Mouse (Mus musculus): ENCODE measurements around the gene Arf4. TPM values are rescaled to one million over a fixed set of nuclear protein-coding genes. Genes with fewer than 3 reads are reported as not detected.

The Arf4 gene
- polyA plus RNA-seq, 1 experiment from 2014 or later: 586 TPM

DNA sequence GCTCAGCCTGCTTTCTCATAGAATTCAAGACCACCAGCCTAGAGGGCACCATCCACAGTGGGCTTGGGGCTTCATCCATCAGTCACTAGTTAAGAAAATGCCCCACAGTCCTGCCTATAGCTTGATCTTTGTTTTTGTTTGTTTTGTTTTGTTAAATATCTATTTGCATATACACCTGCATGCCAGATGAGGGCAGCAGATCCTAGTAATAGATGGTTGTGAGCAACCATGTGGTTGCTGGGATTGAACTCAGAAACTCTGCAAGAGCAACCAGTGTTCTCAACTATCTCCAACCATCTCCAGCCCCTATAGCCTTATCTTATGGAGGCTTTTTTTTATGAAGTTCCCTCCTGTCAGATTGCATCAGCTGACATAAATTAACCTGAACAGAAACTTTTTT, 14.0 kb downstream of the Arf4 start:
- Histone ChIP-seq H3K9me3 (ENCODE audit: control insufficient read depth, low read length) (no peaks in the 10 kb centered on the region), H3K36me3 (ENCODE audit: control insufficient read depth, insufficient read depth, low read length) (peaks cover 11% of the 10 kb centered on the region; the same call in 1 of the 2 replicates), H3K4me1 (ENCODE audit: control insufficient read depth, insufficient read depth, low read length) (no peaks in the 10 kb centered on the region), H3K4me3 (ENCODE audit: low read depth, low read length) (no peak overlapping the region), H3K9ac (ENCODE audit: low read length) (no peak overlapping the region), H3K4me2 (no peak overlapping the region), H3K27ac (ENCODE audit: low read depth, low read length) (no peak overlapping the region), H3K27me3 (ENCODE audit: control insufficient read depth, insufficient read depth, low read length) (no peaks in the 10 kb centered on the region)
- ATAC-seq (ENCODE audit: low FRiP score) (no peak), DNase-seq (ENCODE audit: low spot score, missing footprints) (no peak)

DNA sequence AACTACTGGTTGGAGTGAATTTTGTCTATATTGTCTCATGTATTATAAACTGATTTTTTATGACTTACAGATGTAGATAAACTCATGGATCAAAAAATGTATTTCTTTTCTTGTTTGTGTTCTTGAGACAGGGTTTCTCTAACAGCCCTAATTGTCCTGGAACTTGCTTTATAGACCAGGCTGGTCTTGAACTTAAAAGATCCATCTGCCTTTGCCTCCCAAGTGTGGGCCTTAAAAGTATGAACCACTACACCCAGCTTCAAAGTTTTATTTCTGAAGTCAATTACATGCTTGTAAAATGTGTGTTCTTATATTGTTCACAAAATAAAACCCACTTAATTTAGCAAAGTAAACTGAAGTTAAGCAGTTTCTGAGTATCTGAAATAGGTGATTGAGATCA, 20.3 kb downstream of the Arf4 start:
- Histone ChIP-seq H3K4me1 (ENCODE audit: control insufficient read depth, insufficient read depth, low read length) (no peaks in the 10 kb centered on the region), H3K27ac (ENCODE audit: low read depth, low read length) (no peak overlapping the region), H3K4me2 (no peak overlapping the region), H3K9me3 (ENCODE audit: control insufficient read depth, low read length) (no peaks in the 10 kb centered on the region), H3K9ac (ENCODE audit: low read length) (no peak overlapping the region), H3K27me3 (ENCODE audit: control insufficient read depth, insufficient read depth, low read length) (no peaks in the 10 kb centered on the region), H3K4me3 (ENCODE audit: low read depth, low read length) (no peak overlapping the region), H3K36me3 (ENCODE audit: control insufficient read depth, insufficient read depth, low read length) (peaks cover 6% of the 10 kb centered on the region)
- DNase-seq (ENCODE audit: low spot score, missing footprints) (peak; percentile 76), ATAC-seq (ENCODE audit: low FRiP score) (no peak)

DNA sequence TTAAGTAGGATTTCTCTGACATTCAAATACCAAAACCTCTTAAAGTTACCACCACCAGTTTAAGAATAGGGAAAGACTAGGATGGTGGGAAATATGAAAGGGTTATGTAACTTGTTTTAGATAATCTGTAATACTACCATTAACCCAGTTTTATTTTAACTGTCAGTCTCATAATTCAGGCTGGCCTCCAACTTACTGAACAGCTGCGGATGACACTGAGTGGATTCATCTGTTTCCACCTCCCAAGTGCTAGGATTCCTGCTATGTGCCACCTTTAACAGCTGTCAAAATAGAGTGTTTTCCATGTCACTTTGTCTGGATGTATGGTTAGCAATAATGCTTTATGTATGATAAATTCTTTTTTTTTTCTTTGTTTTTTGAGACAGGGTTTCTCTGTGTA, 22.4 kb downstream of the Arf4 start:
- DNase-seq (ENCODE audit: low spot score, missing footprints) (peak; percentile 79), ATAC-seq (ENCODE audit: low FRiP score) (no peak)
- H3K4me3 ChIP-seq (ENCODE audit: low read depth, low read length): no peak overlapping the region
- H3K27me3 ChIP-seq (ENCODE audit: control insufficient read depth, insufficient read depth, low read length): no peaks in the 10 kb centered on the region
- H3K36me3 ChIP-seq (ENCODE audit: control insufficient read depth, insufficient read depth, low read length): peaks cover 2% of the 10 kb centered on the region
- H3K9me3 ChIP-seq (ENCODE audit: control insufficient read depth, low read length): no peaks in the 10 kb centered on the region
- H3K9ac ChIP-seq (ENCODE audit: low read length): no peak overlapping the region
- no peak overlapping the region for H3K4me2 ChIP-seq
- H3K27ac ChIP-seq (ENCODE audit: low read depth, low read length): no peak overlapping the region
- WGBS: 100% methylated on average over 1 of the region's 1 CpGs
- no peaks in the 10 kb centered on the region for H3K4me1 ChIP-seq (ENCODE audit: control insufficient read depth, insufficient read depth, low read length)

DNA sequence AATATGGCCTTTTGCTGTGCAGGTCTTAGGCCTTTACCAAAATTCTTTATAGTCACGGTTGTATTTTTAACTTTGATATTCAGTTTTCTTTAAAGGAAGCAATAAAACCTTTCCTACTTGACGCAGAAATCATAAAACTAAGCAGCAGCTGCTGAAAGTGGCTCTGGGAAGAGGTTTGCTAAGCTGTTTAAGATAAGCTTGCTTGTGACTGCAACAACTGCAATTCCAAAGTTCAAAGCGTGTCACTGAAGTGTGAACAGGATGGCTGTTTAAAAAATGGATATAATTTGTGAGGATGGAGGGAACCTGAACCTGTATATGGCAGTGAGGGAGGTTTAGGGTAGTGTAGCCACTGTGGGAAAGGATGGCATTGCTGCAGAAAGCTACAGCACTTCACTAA, 24.1 kb downstream of the Arf4 start:
- no peak overlapping the region for H3K27ac ChIP-seq (ENCODE audit: low read depth, low read length)
- ATAC-seq (ENCODE audit: low FRiP score) (no peak), DNase-seq (ENCODE audit: low spot score, missing footprints) (peak; percentile 51)
- WGBS: 86% methylated on average over 3 of the region's 3 CpGs
- no peak overlapping the region for H3K9ac ChIP-seq (ENCODE audit: low read length)
- peaks cover 6% of the 10 kb centered on the region for H3K4me1 ChIP-seq (ENCODE audit: control insufficient read depth, insufficient read depth, low read length)
- H3K4me3 ChIP-seq (ENCODE audit: low read depth, low read length): no peak overlapping the region
- no peaks in the 10 kb centered on the region for H3K9me3 ChIP-seq (ENCODE audit: control insufficient read depth, low read length)
- peaks cover 3% of the 10 kb centered on the region for H3K36me3 ChIP-seq (ENCODE audit: control insufficient read depth, insufficient read depth, low read length)
- no peak overlapping the region for H3K4me2 ChIP-seq
- no peaks in the 10 kb centered on the region for H3K27me3 ChIP-seq (ENCODE audit: control insufficient read depth, insufficient read depth, low read length)

DNA sequence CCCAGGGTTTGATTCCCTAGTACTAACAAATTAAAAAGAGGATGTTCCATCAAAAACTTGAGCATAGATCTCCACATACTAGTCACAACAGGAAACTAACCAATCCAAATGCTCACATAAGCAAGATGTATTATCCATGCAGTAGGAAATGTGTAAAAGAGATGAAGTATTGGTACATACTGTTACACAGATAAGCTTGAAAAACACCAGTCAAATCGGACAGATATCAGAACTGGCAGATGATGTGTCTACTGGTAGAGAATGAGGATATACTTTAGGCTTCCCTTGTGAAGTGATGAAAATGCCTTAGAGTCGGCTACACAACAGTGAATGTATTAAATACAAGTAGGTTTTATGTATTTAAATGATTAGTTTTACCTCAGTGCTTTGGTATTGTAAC, 24.6 kb downstream of the Arf4 start:
- Histone ChIP-seq H3K4me2 (no peak overlapping the region), H3K27ac (ENCODE audit: low read depth, low read length) (no peak overlapping the region), H3K9me3 (ENCODE audit: control insufficient read depth, low read length) (no peaks in the 10 kb centered on the region), H3K4me1 (ENCODE audit: control insufficient read depth, insufficient read depth, low read length) (peaks cover 8% of the 10 kb centered on the region), H3K27me3 (ENCODE audit: control insufficient read depth, insufficient read depth, low read length) (no peaks in the 10 kb centered on the region), H3K9ac (ENCODE audit: low read length) (no peak overlapping the region), H3K36me3 (ENCODE audit: control insufficient read depth, insufficient read depth, low read length) (peaks cover 3% of the 10 kb centered on the region; the same call in 1 of the 2 replicates), H3K4me3 (ENCODE audit: low read depth, low read length) (no peak overlapping the region)
- ATAC-seq (ENCODE audit: low FRiP score) (no peak), DNase-seq (ENCODE audit: low spot score, missing footprints) (peak; percentile 51)
- 90% methylated on average over 2 of the region's 2 CpGs for WGBS

DNA sequence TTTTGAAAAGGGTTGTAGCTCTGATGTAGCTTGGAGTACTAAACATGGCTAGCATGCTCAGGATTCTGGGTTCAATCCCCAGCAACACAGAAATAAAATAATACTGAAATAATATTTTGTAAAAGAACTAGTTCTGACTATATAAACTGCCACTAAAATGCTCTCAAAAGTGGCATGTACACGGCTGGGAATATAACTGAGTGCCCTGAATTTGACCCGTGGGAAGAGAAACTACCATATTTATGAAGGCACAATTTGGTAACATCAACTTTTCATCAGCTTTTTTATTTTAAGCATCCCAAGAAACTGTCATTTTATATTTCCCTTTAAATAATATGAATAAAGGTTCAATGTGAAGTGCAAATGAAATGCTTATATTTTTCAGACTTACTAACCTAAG, 26.0 kb downstream of the Arf4 start:
- peaks cover 3% of the 10 kb centered on the region; the same call in 1 of the 2 replicates for H3K36me3 ChIP-seq (ENCODE audit: control insufficient read depth, insufficient read depth, low read length)
- WGBS: 88% methylated on average over 2 of the region's 2 CpGs
- peaks cover 15% of the 10 kb centered on the region for H3K4me1 ChIP-seq (ENCODE audit: control insufficient read depth, insufficient read depth, low read length)
- no peak for ATAC-seq (ENCODE audit: low FRiP score)
- no peak for DNase-seq (ENCODE audit: low spot score, missing footprints)
- H3K4me2 ChIP-seq: no peak overlapping the region
- no peak overlapping the region for H3K27ac ChIP-seq (ENCODE audit: low read depth, low read length)
- H3K9me3 ChIP-seq (ENCODE audit: control insufficient read depth, low read length): no peaks in the 10 kb centered on the region
- no peak overlapping the region for H3K9ac ChIP-seq (ENCODE audit: low read length)
- no peak overlapping the region for H3K4me3 ChIP-seq (ENCODE audit: low read depth, low read length)
- H3K27me3 ChIP-seq (ENCODE audit: control insufficient read depth, insufficient read depth, low read length): no peaks in the 10 kb centered on the region

DNA sequence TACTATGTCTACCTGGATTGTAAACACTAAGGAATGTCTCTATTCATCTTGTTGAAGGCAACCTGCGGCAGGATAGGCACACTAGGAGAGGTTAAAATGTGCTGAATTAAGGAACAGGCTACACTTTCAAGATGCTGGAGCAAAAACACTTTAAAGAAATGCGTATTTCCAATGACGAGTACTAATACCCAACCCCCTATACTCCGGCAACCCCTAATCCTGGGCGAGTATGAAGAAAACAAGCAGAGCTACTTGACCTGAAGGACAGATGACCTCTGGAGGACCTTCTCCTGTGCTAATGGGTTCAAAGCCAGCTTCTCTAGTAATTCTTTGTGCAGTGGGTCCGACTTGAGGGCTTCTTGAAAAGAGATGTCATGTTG, 30.1 kb downstream of the Arf4 start:
- WGBS: 28% methylated on average over 6 of the region's 6 CpGs

DNA sequence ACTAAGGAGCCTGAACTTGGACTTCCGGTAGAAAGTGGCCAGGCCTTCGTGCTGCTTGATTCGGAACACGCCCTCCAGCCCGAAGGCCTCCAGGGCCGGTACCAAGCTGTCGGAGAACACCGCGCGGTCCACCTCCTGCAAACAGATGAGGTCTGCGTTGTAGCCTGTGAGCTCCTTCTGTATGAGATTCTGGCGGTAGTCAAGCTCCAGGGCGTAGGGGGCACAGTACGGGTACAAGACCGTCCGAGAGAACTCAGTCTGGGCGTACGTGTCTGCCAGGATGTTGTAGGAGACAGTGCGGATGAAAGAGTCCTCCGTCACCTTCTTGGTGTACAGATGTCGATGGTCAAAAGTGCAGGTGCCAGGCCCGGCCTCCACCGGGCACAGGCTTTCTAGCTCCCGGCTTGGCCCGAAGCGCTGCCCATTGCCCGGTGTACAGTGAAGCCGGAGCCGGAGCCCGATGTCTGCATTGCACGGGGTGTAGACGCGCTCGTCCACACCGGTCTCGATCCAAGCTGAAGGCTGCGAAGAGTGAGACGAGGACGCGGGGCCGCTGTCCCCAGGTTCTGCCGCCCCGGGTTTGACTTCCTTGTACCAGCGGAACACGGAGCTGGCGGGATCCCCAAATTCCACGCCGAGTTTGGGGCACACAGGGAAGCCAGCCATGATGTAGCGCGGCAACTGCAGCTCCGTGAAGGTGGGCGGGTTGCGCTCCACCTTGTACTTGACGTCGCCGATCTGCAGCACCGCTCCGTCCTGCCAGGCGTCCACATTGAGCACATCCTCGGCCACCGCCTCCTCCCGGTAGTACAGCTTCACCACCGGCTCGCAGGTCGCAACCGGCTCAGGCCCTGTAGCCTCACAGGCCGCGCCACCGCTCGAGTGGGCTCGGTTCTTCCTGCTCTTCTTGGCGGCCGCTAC, 30.8 kb downstream of the Arf4 start:
- Histone ChIP-seq H3K27ac (ENCODE audit: low read depth, low read length) (peak overlapping the region; percentile 71), H3K27me3 (ENCODE audit: control insufficient read depth, insufficient read depth, low read length) (no peaks in the 10 kb centered on the region), H3K9ac (ENCODE audit: low read length) (peak overlapping the region; percentile 86), H3K4me1 (ENCODE audit: control insufficient read depth, insufficient read depth, low read length) (peaks cover 18% of the 10 kb centered on the region), H3K4me2 (peak overlapping the region; percentile 84), H3K36me3 (ENCODE audit: control insufficient read depth, insufficient read depth, low read length) (peaks cover 3% of the 10 kb centered on the region; the same call in 1 of the 2 replicates), H3K4me3 (ENCODE audit: low read depth, low read length) (peak overlapping the region; percentile 96), H3K9me3 (ENCODE audit: control insufficient read depth, low read length) (no peaks in the 10 kb centered on the region)
- WGBS: 1% methylated on average over 73 of the region's 73 CpGs
- DNase-seq (ENCODE audit: low spot score, missing footprints) (peak; percentile 93), ATAC-seq (ENCODE audit: low FRiP score) (peak; percentile 72)

More for the DNA sequence above, 30.1 kb downstream of the Arf4 start:
- H3K9me3 ChIP-seq (ENCODE audit: control insufficient read depth, low read length): no peaks in the 10 kb centered on the region
- H3K36me3 ChIP-seq (ENCODE audit: control insufficient read depth, insufficient read depth, low read length): peaks cover 3% of the 10 kb centered on the region; the same call in 1 of the 2 replicates
- peak overlapping the region; percentile 96 for H3K4me3 ChIP-seq (ENCODE audit: low read depth, low read length)
- H3K27ac ChIP-seq (ENCODE audit: low read depth, low read length): no peak overlapping the region
- DNase-seq (ENCODE audit: low spot score, missing footprints): peak; percentile 91
- H3K4me1 ChIP-seq (ENCODE audit: control insufficient read depth, insufficient read depth, low read length): peaks cover 18% of the 10 kb centered on the region
- H3K4me2 ChIP-seq: peak overlapping the region; percentile 84
- no peaks in the 10 kb centered on the region for H3K27me3 ChIP-seq (ENCODE audit: control insufficient read depth, insufficient read depth, low read length)
- H3K9ac ChIP-seq (ENCODE audit: low read length): peak overlapping the region; percentile 86
- ATAC-seq (ENCODE audit: low FRiP score): no peak

DNA sequence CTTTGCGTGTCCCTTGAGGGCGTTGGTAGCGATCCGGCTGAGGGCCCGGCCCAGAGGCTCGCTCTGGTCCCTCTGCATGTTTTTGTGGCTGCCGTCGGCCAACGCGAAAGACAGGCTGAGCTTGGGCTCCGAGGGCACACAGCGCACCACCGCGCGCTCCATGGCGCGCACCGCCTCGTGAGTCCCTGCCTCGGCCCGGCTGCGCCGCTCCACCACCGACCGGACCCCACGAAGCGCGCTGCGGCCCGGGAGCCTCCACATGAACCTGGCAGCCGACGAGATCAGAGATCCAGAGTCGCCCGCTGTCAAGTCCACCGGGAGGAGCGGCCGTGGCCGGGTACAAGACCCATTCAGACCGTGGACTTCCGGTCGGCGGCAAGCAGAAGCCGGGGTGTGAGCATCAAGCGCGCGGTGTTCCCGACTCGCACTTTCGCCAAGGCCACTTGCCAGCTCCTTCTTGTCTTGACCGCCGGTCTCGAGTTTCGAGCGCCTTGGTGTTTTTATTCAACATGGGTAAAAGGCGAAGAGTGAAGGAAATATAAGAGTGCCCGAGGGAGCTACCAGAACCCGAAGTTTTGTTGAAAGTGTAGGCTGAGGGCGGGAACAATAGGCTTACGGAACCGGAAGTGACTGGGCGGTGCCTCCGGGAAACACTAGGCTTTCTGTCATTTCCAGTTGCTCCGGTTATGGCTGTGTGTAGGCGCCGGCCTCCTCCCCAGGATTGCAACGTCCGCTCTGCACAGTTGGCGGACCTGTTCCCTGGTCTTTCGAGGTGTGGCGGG, 31.6 kb downstream of the Arf4 start, which contains the start of gene Pde12:
TSS of gene Pde12 (minus strand) at position 592 of the 782 bp plus-strand sequence.
- no peaks in the 10 kb centered on the region for H3K27me3 ChIP-seq (ENCODE audit: control insufficient read depth, insufficient read depth, low read length)
- H3K4me2 ChIP-seq: peak within 1 kb of the TSS; percentile 84
- DNase-seq (ENCODE audit: low spot score, missing footprints) (peak; percentile 99), ATAC-seq (ENCODE audit: low FRiP score) (peak; percentile 93)
- peak within 1 kb of the TSS; percentile 96 for H3K4me3 ChIP-seq (ENCODE audit: low read depth, low read length)
- peak within 1 kb of the TSS; percentile 86 for H3K9ac ChIP-seq (ENCODE audit: low read length)
- under 1% methylated on average over 68 of the region's 70 CpGs for WGBS
- H3K9me3 ChIP-seq (ENCODE audit: control insufficient read depth, low read length): no peaks in the 10 kb centered on the region
- H3K36me3 ChIP-seq (ENCODE audit: control insufficient read depth, insufficient read depth, low read length): peaks cover 3% of the 10 kb centered on the region; the same call in 1 of the 2 replicates
- peaks cover 18% of the 10 kb centered on the region for H3K4me1 ChIP-seq (ENCODE audit: control insufficient read depth, insufficient read depth, low read length)
- H3K27ac ChIP-seq (ENCODE audit: low read depth, low read length): peak within 1 kb of the TSS; percentile 71
